Comparison of ENCODE assay signal across 8 mouse cellular contexts in genomic region chr19:45301432-45301732, GRCm38 (mm10).
DNase-seq lines count a peak whose midpoint lies in the region; ATAC-seq and TF ChIP-seq lines count a peak whose summit lies in the region.

No protein-coding gene starts in this region.

- H3K4me2 ChIP-seq in heart, postnatal 0 days (ENCODE audit: low read depth, low read length): peak overlapping the region; percentile 80
- peak overlapping the region; percentile 89 for H3K4me2 ChIP-seq in forebrain, embryonic 13.5 days
- H3K4me2 ChIP-seq in liver, embryonic 15.5 days: peak overlapping the region; percentile 73

- 3% methylated on average over 16 of the region's 16 CpGs for WGBS in heart, postnatal 0 days
- whole genome bisulfite sequencing in forebrain, embryonic 13.5 days: 1% methylated on average over 13 of the region's 16 CpGs
- 2% methylated on average over 16 of the region's 16 CpGs for WGBS in liver, embryonic 15.5 days (ENCODE audit: insufficient replicate concordance)

- H3K9ac ChIP-seq in heart, postnatal 0 days (replicated peaks; ENCODE audit: low read depth, low read length): peak overlapping the region; percentile 44; the same call in 1 of the 2 replicates
- H3K9ac ChIP-seq in MEL (ENCODE audit: control insufficient read depth, low read depth, low read length, poor library complexity, severe bottlenecking): peak overlapping the region; percentile 81
- peak overlapping the region; percentile 66 for H3K9ac ChIP-seq in forebrain, embryonic 13.5 days
- no peak overlapping the region for H3K9ac ChIP-seq in liver, embryonic 15.5 days

- no peaks in the 10 kb centered on the region for H3K36me3 ChIP-seq in heart, postnatal 0 days (replicated peaks; ENCODE audit: control insufficient read depth, insufficient read depth, low read length)
- peaks cover 0 to 16% of the 10 kb centered on the region in 2 experiments; a peak in 2 of 4 replicates for H3K36me3 ChIP-seq in MEL (ENCODE audit: control insufficient read depth in 1 of 2, insufficient read depth in 2 of 2, low read length in 2 of 2)
- no peaks in the 10 kb centered on the region for H3K36me3 ChIP-seq in forebrain, embryonic 13.5 days (ENCODE audit: poor library complexity, severe bottlenecking)
- H3K36me3 ChIP-seq in liver, embryonic 15.5 days (replicated peaks): no peaks in the 10 kb centered on the region

- H3K79me2 ChIP-seq in MEL (ENCODE audit: control insufficient read depth, insufficient read depth, low read length, poor library complexity): no peaks in the 10 kb centered on the region; the same call in 1 of the 2 replicates

- H3K4me3 ChIP-seq in heart, postnatal 0 days (ENCODE audit: low read depth, low read length): peak overlapping the region; percentile 56
- peak overlapping the region; percentile 73 to 83 for H3K4me3 ChIP-seq in MEL (ENCODE audit: control insufficient read depth in 1 of 2, insufficient read depth in 1 of 2, low read depth in 2 of 2, low read length in 2 of 2)
- H3K4me3 ChIP-seq in forebrain, embryonic 13.5 days: peak overlapping the region; percentile 48
- peak overlapping the region; percentile 51 for H3K4me3 ChIP-seq in liver, embryonic 15.5 days (replicated peaks)

- no peak for TF ChIP-seq CTCF in heart, postnatal 0 days (IDR thresholded peaks at IDR 0.05; ENCODE audit: low read depth)
- TF ChIP-seq CTCF in MEL (IDR thresholded peaks at IDR 0.05 in 2 of 3, conservative IDR thresholded peaks at IDR 0.05 in 1 of 3; ENCODE audit: control insufficient read depth in 1 of 3, insufficient read depth in 1 of 3, low read depth in 2 of 3, low read length in 3 of 3, poor library complexity in 1 of 3, severe bottlenecking in 1 of 3): no peak

- no peak for TF ChIP-seq EP300 in heart, postnatal 0 days (IDR thresholded peaks at IDR 0.05; ENCODE audit: low read depth)
- no peak for TF ChIP-seq EP300 in MEL (IDR thresholded peaks at IDR 0.05; ENCODE audit: low read depth in 1 of 2, low read length in 2 of 2)

- no peak for ATAC-seq in heart, postnatal 0 days (ENCODE audit: insufficient read depth, low read depth)
- no peak for ATAC-seq in forebrain, embryonic 13.5 days
- no peak for ATAC-seq in liver, embryonic 15.5 days (ENCODE audit: insufficient read depth)

- TF ChIP-seq RAD21 in MEL (IDR thresholded peaks at IDR 0.05; ENCODE audit: low read depth, low read length): no peak

- DNase-seq in heart, postnatal 0 days (ENCODE audit: low spot score): no peak
- DNase-seq in heart, postnatal 14 days: no peak
- DNase-seq in MEL (ENCODE audit: low read depth, low spot score): peak; percentile 66
- DNase-seq in adrenal gland, adult (ENCODE audit: inconsistent age in 2 of 2, low spot score in 1 of 2): no peak
- DNase-seq in gastrocnemius, adult 18-20 months (ENCODE audit: low spot score): no peak
- DNase-seq in frontal cortex, postnatal 25 days (ENCODE audit: low spot score in 2 of 2): no peak

- intact Hi-C loops in heart, postnatal 14 days (cut with DNase I): loop anchor here (5.0 kb wide), 2 partner anchors 66 to 79 kb away; no protein-coding TSS in a partner anchor

- H3K9me3 ChIP-seq in heart, postnatal 0 days (replicated peaks; ENCODE audit: control insufficient read depth, low read length): no peaks in the 10 kb centered on the region
- no peaks in the 10 kb centered on the region for H3K9me3 ChIP-seq in MEL (replicated peaks; ENCODE audit: insufficient read depth, low read length)
- H3K9me3 ChIP-seq in forebrain, embryonic 13.5 days (replicated peaks): no peaks in the 10 kb centered on the region
- no peaks in the 10 kb centered on the region for H3K9me3 ChIP-seq in liver, embryonic 15.5 days (replicated peaks)

- no peak overlapping the region for H3K27ac ChIP-seq in heart, postnatal 0 days (ENCODE audit: low read depth)
- no peak overlapping the region for H3K27ac ChIP-seq in MEL (ENCODE audit: control insufficient read depth, low read depth, low read length)
- peak overlapping the region; percentile 93 for H3K27ac ChIP-seq in forebrain, embryonic 13.5 days
- no peak overlapping the region for H3K27ac ChIP-seq in liver, embryonic 15.5 days (replicated peaks)

- peaks cover 14% of the 10 kb centered on the region for H3K4me1 ChIP-seq in heart, postnatal 0 days (ENCODE audit: control insufficient read depth, insufficient read depth)
- peaks cover 0 to 21% of the 10 kb centered on the region in 2 experiments; a peak in 3 of 4 replicates for H3K4me1 ChIP-seq in MEL (ENCODE audit: control insufficient read depth in 1 of 2, insufficient read depth in 2 of 2, low read length in 2 of 2)
- peaks cover 25% of the 10 kb centered on the region for H3K4me1 ChIP-seq in forebrain, embryonic 13.5 days
- peaks cover 10% of the 10 kb centered on the region; the same call in 1 of the 2 replicates for H3K4me1 ChIP-seq in liver, embryonic 15.5 days (replicated peaks)

- no peak for TF ChIP-seq POLR2A in MEL (IDR thresholded peaks at IDR 0.05; ENCODE audit: control insufficient read depth in 1 of 2, insufficient read depth in 1 of 2, low read depth in 1 of 2, low read length in 2 of 2, poor library complexity in 1 of 2)

- peaks cover 52% of the 10 kb centered on the region for H3K27me3 ChIP-seq in heart, postnatal 0 days (ENCODE audit: control insufficient read depth, insufficient read depth, low read length)
- no peaks in the 10 kb centered on the region; a peak in 1 of 4 replicates for H3K27me3 ChIP-seq in MEL (ENCODE audit: control insufficient read depth in 1 of 2, insufficient read depth in 2 of 2, low read length in 2 of 2)
- peaks cover 82% of the 10 kb centered on the region for H3K27me3 ChIP-seq in forebrain, embryonic 13.5 days
- peaks cover 99% of the 10 kb centered on the region for H3K27me3 ChIP-seq in liver, embryonic 15.5 days

TF ChIP-seq in MEL, 35 proteins besides CTCF, POLR2A, EP300 and RAD21:
- no peak for TF ChIP-seq MAFK (IDR thresholded peaks at IDR 0.05; ENCODE audit: borderline replicate concordance, low read depth, low read length)
- TF ChIP-seq MXI1 (IDR thresholded peaks at IDR 0.05; ENCODE audit: low read depth, low read length): peak; percentile 9; the same call in 1 of the 2 replicates
- no peak for TF ChIP-seq UBTF (IDR thresholded peaks at IDR 0.05; ENCODE audit: borderline replicate concordance, insufficient read depth, low read depth, low read length)
- no peak for TF ChIP-seq USF1 (IDR thresholded peaks at IDR 0.05; ENCODE audit: low read depth, low read length)
- peak; percentile 20; the same call in 1 of the 2 replicates for TF ChIP-seq MAZ (IDR thresholded peaks at IDR 0.05; ENCODE audit: low read depth, low read length)
- TF ChIP-seq GABPA (IDR thresholded peaks at IDR 0.05; ENCODE audit: low read depth, low read length): no peak
- TF ChIP-seq ETS1 (IDR thresholded peaks at IDR 0.05; ENCODE audit: low read depth, low read length): no peak
- no peak for TF ChIP-seq NRF1 (IDR thresholded peaks at IDR 0.05; ENCODE audit: insufficient read depth, low read depth, low read length, poor library complexity, severe bottlenecking)
- TF ChIP-seq TAL1 (IDR thresholded peaks at IDR 0.05; ENCODE audit: low read length): no peak
- TF ChIP-seq CHD1 (IDR thresholded peaks at IDR 0.05; ENCODE audit: low read depth, low read length): no peak
- no peak for TF ChIP-seq BHLHE40 (IDR thresholded peaks at IDR 0.05; ENCODE audit: borderline replicate concordance, low read depth, low read length)
- no peak for TF ChIP-seq E2F4 (IDR thresholded peaks at IDR 0.05; ENCODE audit: borderline replicate concordance, low read depth, low read length)
- no peak for TF ChIP-seq JUND (IDR thresholded peaks at IDR 0.05; ENCODE audit: low read depth, low read length)
- TF ChIP-seq SIN3A (IDR thresholded peaks at IDR 0.05; ENCODE audit: low read length): 0 out of 2 replicates have a peak, but pooled peaks have one; percentile 2
